Mouse (Mus musculus): ENCODE data around the gene Zfp39. TPM values are rescaled to one million over a fixed set of nuclear protein-coding genes. Genes with fewer than 3 reads are reported as not detected.

Zfp39 gene
- total RNA-seq, 2 experiments from 2014 or later, result 2.6 to 2.7 TPM

Other genes with a start within 250 kb of the Zfp39 start
- gene Olfr322, start 245.4 kb downstream of the Zfp39 start, total RNA-seq (2021), result not detected
- gene Olfr320, start 223.1 kb downstream of the Zfp39 start, total RNA-seq (2021), result not detected
- gene Olfr319, start 205.1 kb downstream of the Zfp39 start, total RNA-seq (2021), result not detected
- not detected for gene Olfr318, start 180.2 kb downstream of the Zfp39 start, total RNA-seq (2021)
- gene Olfr317, start 165.0 kb downstream of the Zfp39 start, total RNA-seq (2021), result not detected
- gene Olfr316, start 151.5 kb downstream of the Zfp39 start, total RNA-seq (2021), result not detected
- gene Olfr315, start 131.0 kb downstream of the Zfp39 start, total RNA-seq (2021), result not detected
- not detected for gene Olfr314, start 121.3 kb downstream of the Zfp39 start, total RNA-seq (2021)
- not detected for gene Fam183b, start 102.3 kb downstream of the Zfp39 start, total RNA-seq (2021)
- not detected for gene Olfr313, start 89.2 kb downstream of the Zfp39 start, total RNA-seq (2021)
- not detected for gene Olfr312, start 75.0 kb downstream of the Zfp39 start, total RNA-seq (2021)
- not detected for gene Olfr311, start 65.0 kb downstream of the Zfp39 start, total RNA-seq (2021)
- gene Gm12258, start 57.1 kb downstream of the Zfp39 start, total RNA-seq (2021), result 1 to 10 TPM in 1 of 2 experiments, under 1 TPM in 1; 0.92 to 1.9 TPM
- 1 to 10 TPM; 1.6 to 2.3 TPM for gene 2810021J22Rik, start 37.0 kb downstream of the Zfp39 start, total RNA-seq (2021)
- not detected for gene Btnl10, start 13.7 kb upstream of the Zfp39 start, total RNA-seq (2021)
- 100 to 1,000 TPM; 165 to 170 TPM for gene Rnf187, start 34.7 kb upstream of the Zfp39 start, total RNA-seq (2021)
- gene Hist3h2ba, start 44.7 kb upstream of the Zfp39 start, total RNA-seq (2021), result 1 to 10 TPM; 1.0 to 1.4 TPM
- 10 to 100 TPM; 13.9 to 17.4 TPM for gene Hist3h2a, start 50.5 kb upstream of the Zfp39 start, total RNA-seq (2021)
- under 1 TPM in 1 of 2 experiments, not detected in 1; 0.12 TPM for gene Trim17, start 50.5 kb upstream of the Zfp39 start, total RNA-seq (2021)
- gene Trim11, start 73.9 kb upstream of the Zfp39 start, total RNA-seq (2021), result 10 to 100 TPM; 15.2 to 15.4 TPM
- gene Obscn, start 232.2 kb upstream of the Zfp39 start, total RNA-seq (2021), result 100 to 1,000 TPM; 753 to 782 TPM